Mouse (Mus musculus): ENCODE data around the gene Nop2. TPM values are rescaled to one million over a fixed set of nuclear protein-coding genes. Genes with fewer than 3 reads are reported as not detected.

Gene Nop2
- polyA plus RNA-seq, 1 experiment from 2014 or later: 46.8 TPM

- no peak overlapping the region for H3K4me3 ChIP-seq (ENCODE audit: low read depth, low read length)
- peaks cover 52% of the 10 kb centered on the region for H3K36me3 ChIP-seq (ENCODE audit: control insufficient read depth, insufficient read depth, low read length)
- WGBS: 97% methylated on average over 4 of the region's 4 CpGs
Observed at GRCm38 (mm10) chr6:125153682-125154081, 22.0 kb downstream of the Nop2 start.

GRCm38 (mm10) chr6:125154550-125154949 lies 22.8 kb downstream of the Nop2 start:
- Histone ChIP-seq H3K4me1 (ENCODE audit: control insufficient read depth, insufficient read depth, low read length) (no peaks in the 10 kb centered on the region), H3K4me3 (ENCODE audit: low read depth, low read length) (no peak overlapping the region), H3K9ac (ENCODE audit: low read length) (no peak overlapping the region), H3K27me3 (replicated peaks; ENCODE audit: control insufficient read depth, insufficient read depth, low read length) (no peaks in the 10 kb centered on the region), H3K36me3 (ENCODE audit: control insufficient read depth, insufficient read depth, low read length) (peaks cover 60% of the 10 kb centered on the region), H3K4me2 (ENCODE audit: low read length) (no peak overlapping the region), H3K27ac (ENCODE audit: low read depth, low read length) (no peak overlapping the region), H3K9me3 (replicated peaks; ENCODE audit: control insufficient read depth, low read length) (no peaks in the 10 kb centered on the region)
- DNase-seq (ENCODE audit: low spot score): peak; percentile 61
- peak; percentile 47; the same call in 1 of the 2 replicates for ATAC-seq

More at GRCm38 (mm10) chr6:125153682-125154081, 22.0 kb downstream of the Nop2 start:
- DNase-seq (ENCODE audit: low spot score) (no peak), ATAC-seq (no peak)
- Histone ChIP-seq H3K4me2 (ENCODE audit: low read length) (no peak overlapping the region), H3K27ac (ENCODE audit: low read depth, low read length) (no peak overlapping the region), H3K9ac (ENCODE audit: low read length) (no peak overlapping the region), H3K4me1 (ENCODE audit: control insufficient read depth, insufficient read depth, low read length) (no peaks in the 10 kb centered on the region), H3K9me3 (replicated peaks; ENCODE audit: control insufficient read depth, low read length) (no peaks in the 10 kb centered on the region), H3K27me3 (replicated peaks; ENCODE audit: control insufficient read depth, insufficient read depth, low read length) (no peaks in the 10 kb centered on the region)

DNA sequence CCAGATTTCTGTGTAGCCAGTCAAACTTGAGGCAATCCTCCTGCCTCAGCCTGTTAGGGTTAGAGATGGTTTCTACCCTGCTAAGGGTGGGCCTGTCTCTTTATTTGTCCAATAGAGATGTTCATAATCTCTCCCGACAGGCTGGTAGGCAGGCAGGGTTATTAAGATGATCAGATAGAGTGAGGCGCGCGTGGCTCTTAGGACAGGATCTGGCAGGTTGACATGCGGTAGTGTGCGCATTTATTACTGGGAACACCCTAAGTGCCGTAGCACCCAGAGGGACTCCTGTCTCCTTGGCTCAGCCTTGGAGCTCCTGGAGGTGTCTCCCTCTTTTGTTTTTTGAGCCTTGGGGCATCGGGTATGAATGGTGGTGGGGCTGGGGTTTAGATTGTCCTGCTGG lies 23.6 kb downstream of the Nop2 start:
- H3K9ac ChIP-seq (ENCODE audit: low read length): no peak overlapping the region
- H3K4me3 ChIP-seq (ENCODE audit: low read depth, low read length): no peak overlapping the region
- H3K27ac ChIP-seq (ENCODE audit: low read depth, low read length): no peak overlapping the region
- ATAC-seq (no peak), DNase-seq (ENCODE audit: low spot score) (no peak)
- H3K9me3 ChIP-seq (replicated peaks; ENCODE audit: control insufficient read depth, low read length): no peaks in the 10 kb centered on the region
- H3K27me3 ChIP-seq (replicated peaks; ENCODE audit: control insufficient read depth, insufficient read depth, low read length): no peaks in the 10 kb centered on the region
- 92% methylated on average over 8 of the region's 8 CpGs for WGBS
- peaks cover 64% of the 10 kb centered on the region for H3K36me3 ChIP-seq (ENCODE audit: control insufficient read depth, insufficient read depth, low read length)
- no peaks in the 10 kb centered on the region for H3K4me1 ChIP-seq (ENCODE audit: control insufficient read depth, insufficient read depth, low read length)
- no peak overlapping the region for H3K4me2 ChIP-seq (ENCODE audit: low read length)

GRCm38 (mm10) chr6:125156491-125156890 lies 24.8 kb downstream of the Nop2 start:
- no peak for ATAC-seq
- WGBS: 89% methylated on average over 3 of the region's 3 CpGs
- Histone ChIP-seq H3K4me2 (ENCODE audit: low read length) (no peak overlapping the region), H3K36me3 (ENCODE audit: control insufficient read depth, insufficient read depth, low read length) (peaks cover 68% of the 10 kb centered on the region), H3K27me3 (replicated peaks; ENCODE audit: control insufficient read depth, insufficient read depth, low read length) (no peaks in the 10 kb centered on the region), H3K27ac (ENCODE audit: low read depth, low read length) (no peak overlapping the region), H3K4me1 (ENCODE audit: control insufficient read depth, insufficient read depth, low read length) (no peaks in the 10 kb centered on the region), H3K9me3 (replicated peaks; ENCODE audit: control insufficient read depth, low read length) (no peaks in the 10 kb centered on the region), H3K9ac (ENCODE audit: low read length) (no peak overlapping the region), H3K4me3 (ENCODE audit: low read depth, low read length) (no peak overlapping the region)
- no peak for DNase-seq (ENCODE audit: low spot score)

- no peak overlapping the region for H3K9ac ChIP-seq (ENCODE audit: low read length)
- H3K36me3 ChIP-seq (ENCODE audit: control insufficient read depth, insufficient read depth, low read length): peaks cover 65% of the 10 kb centered on the region
- no peak overlapping the region for H3K27ac ChIP-seq (ENCODE audit: low read depth, low read length)
- no peaks in the 10 kb centered on the region for H3K4me1 ChIP-seq (ENCODE audit: control insufficient read depth, insufficient read depth, low read length)
- no peaks in the 10 kb centered on the region for H3K27me3 ChIP-seq (replicated peaks; ENCODE audit: control insufficient read depth, insufficient read depth, low read length)
- DNase-seq (ENCODE audit: low spot score) (no peak), ATAC-seq (no peak)
- no peaks in the 10 kb centered on the region for H3K9me3 ChIP-seq (replicated peaks; ENCODE audit: control insufficient read depth, low read length)
- 36% methylated on average over 7 of the region's 7 CpGs for WGBS
- no peak overlapping the region for H3K4me3 ChIP-seq (ENCODE audit: low read depth, low read length)
- no peak overlapping the region for H3K4me2 ChIP-seq (ENCODE audit: low read length)
Observed at GRCm38 (mm10) chr6:125156903-125157614, 25.4 kb downstream of the Nop2 start.

- no peaks in the 10 kb centered on the region for H3K9me3 ChIP-seq (replicated peaks; ENCODE audit: control insufficient read depth, low read length)
- DNase-seq (ENCODE audit: low spot score): no peak
- 84% methylated on average over 15 of the region's 15 CpGs for WGBS
- H3K27me3 ChIP-seq (replicated peaks; ENCODE audit: control insufficient read depth, insufficient read depth, low read length): no peaks in the 10 kb centered on the region
- peaks cover 8% of the 10 kb centered on the region for H3K4me1 ChIP-seq (ENCODE audit: control insufficient read depth, insufficient read depth, low read length)
- no peak overlapping the region for H3K9ac ChIP-seq (ENCODE audit: low read length)
- ATAC-seq: no peak
- no peak overlapping the region for H3K4me2 ChIP-seq (ENCODE audit: low read length)
- peaks cover 60% of the 10 kb centered on the region for H3K36me3 ChIP-seq (ENCODE audit: control insufficient read depth, insufficient read depth, low read length)
- H3K27ac ChIP-seq (ENCODE audit: low read depth, low read length): no peak overlapping the region
- H3K4me3 ChIP-seq (ENCODE audit: low read depth, low read length): no peak overlapping the region
Observed at GRCm38 (mm10) chr6:125158944-125159492, 27.3 kb downstream of the Nop2 start.

DNA sequence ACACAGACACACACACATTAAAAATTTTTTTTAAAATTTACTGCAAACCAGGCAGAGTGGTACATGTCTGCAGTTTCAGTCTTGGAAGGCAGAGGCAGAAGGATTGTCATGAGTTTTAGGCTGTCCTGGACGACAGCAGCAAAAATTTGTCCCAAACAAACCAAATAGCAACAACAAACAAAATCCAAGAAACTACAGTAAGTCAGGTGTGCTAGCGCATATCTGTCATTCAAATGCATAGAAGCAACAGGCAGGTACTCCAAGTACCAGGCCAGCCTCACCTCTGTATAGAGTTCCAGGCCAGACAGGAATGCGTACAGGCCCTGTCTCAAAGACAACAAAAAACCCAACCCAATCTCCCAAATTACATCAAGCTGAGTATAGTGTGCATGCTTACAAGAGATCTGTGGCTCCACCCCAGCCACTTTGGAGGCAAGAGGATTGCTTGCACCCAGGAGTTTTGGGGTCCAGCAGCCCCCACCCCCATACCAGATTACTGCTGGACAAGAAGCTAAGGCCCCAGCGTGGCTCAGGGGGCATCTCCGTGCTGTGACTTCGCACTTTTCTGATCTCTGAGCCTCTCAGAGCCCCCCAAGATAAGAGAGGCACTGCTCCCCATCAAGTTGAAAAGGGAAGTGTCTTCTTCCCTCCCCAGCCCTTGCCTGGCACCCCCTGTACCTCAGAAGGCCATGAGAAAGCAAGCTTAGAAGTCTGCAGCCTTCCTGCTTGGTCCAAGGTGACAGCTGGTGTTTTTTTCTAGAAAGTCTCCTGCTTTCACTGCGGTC lies 28.3 kb downstream of the Nop2 start:
- DNase-seq (ENCODE audit: low spot score): no peak
- Histone ChIP-seq H3K9me3 (replicated peaks; ENCODE audit: control insufficient read depth, low read length) (no peaks in the 10 kb centered on the region), H3K4me2 (ENCODE audit: low read length) (no peak overlapping the region), H3K36me3 (ENCODE audit: control insufficient read depth, insufficient read depth, low read length) (peaks cover 62% of the 10 kb centered on the region), H3K4me1 (ENCODE audit: control insufficient read depth, insufficient read depth, low read length) (peaks cover 12% of the 10 kb centered on the region), H3K9ac (ENCODE audit: low read length) (no peak overlapping the region; the same call in 1 of the 2 replicates), H3K27me3 (replicated peaks; ENCODE audit: control insufficient read depth, insufficient read depth, low read length) (no peaks in the 10 kb centered on the region), H3K4me3 (ENCODE audit: low read depth, low read length) (no peak overlapping the region), H3K27ac (ENCODE audit: low read depth, low read length) (no peak overlapping the region)
- WGBS: 77% methylated on average over 7 of the region's 7 CpGs
- no peak for ATAC-seq

DNA sequence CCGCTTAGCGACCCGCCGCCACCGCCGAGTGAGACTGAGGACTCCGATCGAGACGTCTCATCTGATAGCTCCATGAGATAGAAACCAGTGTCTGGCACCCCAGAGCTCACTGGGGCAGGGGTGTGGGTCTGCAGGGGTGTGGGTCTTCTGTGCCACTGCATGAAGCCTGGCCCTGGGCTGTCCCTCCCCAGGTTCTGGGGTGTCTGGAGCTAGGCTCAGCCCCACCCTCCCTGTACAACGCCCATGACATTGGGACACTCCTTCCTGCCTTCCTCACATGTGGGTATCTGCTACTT lies 28.8 kb downstream of the Nop2 start:
- H3K4me1 ChIP-seq (ENCODE audit: control insufficient read depth, insufficient read depth, low read length): peaks cover 12% of the 10 kb centered on the region
- no peak for ATAC-seq
- WGBS: 45% methylated on average over 10 of the region's 10 CpGs
- peak overlapping the region; percentile 27; the same call in 1 of the 2 replicates for H3K27ac ChIP-seq (ENCODE audit: low read depth, low read length)
- H3K9me3 ChIP-seq (replicated peaks; ENCODE audit: control insufficient read depth, low read length): no peaks in the 10 kb centered on the region
- no peak overlapping the region for H3K4me2 ChIP-seq (ENCODE audit: low read length)
- no peak for DNase-seq (ENCODE audit: low spot score)
- peaks cover 57% of the 10 kb centered on the region for H3K36me3 ChIP-seq (ENCODE audit: control insufficient read depth, insufficient read depth, low read length)
- H3K27me3 ChIP-seq (replicated peaks; ENCODE audit: control insufficient read depth, insufficient read depth, low read length): no peaks in the 10 kb centered on the region
- no peak overlapping the region for H3K4me3 ChIP-seq (ENCODE audit: low read depth, low read length)
- H3K9ac ChIP-seq (ENCODE audit: low read length): no peak overlapping the region; the same call in 1 of the 2 replicates
